Mouse (Mus musculus): ENCODE results near the gene Atp2a1. TPM values are rescaled to one million over a fixed set of nuclear protein-coding genes. Genes with fewer than 3 reads are reported as not detected.

Atp2a1 gene
- total and polyA plus RNA-seq, 3 experiments: 0.04 to 0.47 TPM; not detected in 1

DNA sequence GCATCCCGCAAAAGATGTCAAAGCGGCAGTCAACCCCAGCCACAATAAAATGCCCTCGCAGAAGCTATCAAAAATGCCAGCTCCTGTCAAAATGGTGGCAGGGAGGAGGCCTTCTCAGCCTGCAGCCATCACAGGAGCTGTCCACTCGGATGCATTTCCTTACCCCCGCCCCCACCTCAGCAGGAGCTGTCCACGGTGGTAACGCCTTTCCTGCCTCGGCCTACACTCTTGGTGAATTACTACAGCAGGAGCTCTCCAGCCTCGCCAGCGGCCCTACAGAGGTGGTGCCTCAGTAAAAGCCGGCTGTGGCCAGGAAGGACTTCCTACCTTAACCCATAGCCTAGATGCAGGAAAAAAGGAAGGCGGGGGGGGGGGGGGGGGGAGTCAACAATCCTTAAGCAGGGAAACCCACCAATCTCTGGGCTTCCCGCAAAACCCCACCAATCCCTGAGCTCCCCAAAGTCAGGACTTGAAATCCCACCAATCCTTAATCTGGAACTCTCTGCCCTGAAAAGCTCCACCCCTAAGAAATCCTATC lies 35.5 kb downstream of the Atp2a1 start:
- H3K27me3 ChIP-seq (ENCODE audit: control insufficient read depth in 1 of 2, insufficient read depth in 2 of 2, low read length in 2 of 2): no peaks in the 10 kb centered on the region
- H3K79me2 ChIP-seq (ENCODE audit: control insufficient read depth, insufficient read depth, low read length, poor library complexity): no peaks in the 10 kb centered on the region
- TF ChIP-seq POLR2AphosphoS2 (IDR thresholded peaks at IDR 0.05; ENCODE audit: low read length): no peak
- no peak for TF ChIP-seq CHD2 (IDR thresholded peaks at IDR 0.05; ENCODE audit: low read length)
- no peak for TF ChIP-seq MXI1 (IDR thresholded peaks at IDR 0.05; ENCODE audit: low read depth, low read length)
- no peak for TF ChIP-seq RCOR1 (IDR thresholded peaks at IDR 0.05; ENCODE audit: low read depth, low read length)
- no peak for TF ChIP-seq ZMIZ1 (IDR thresholded peaks at IDR 0.05; ENCODE audit: low read depth, low read length)
- no peak for TF ChIP-seq MAFK (IDR thresholded peaks at IDR 0.05; ENCODE audit: borderline replicate concordance, low read depth, low read length)
- no peak for TF ChIP-seq EP300 (IDR thresholded peaks at IDR 0.05; ENCODE audit: low read depth in 1 of 2, low read length in 2 of 2)
- no peak for TF ChIP-seq USF2 (IDR thresholded peaks at IDR 0.05; ENCODE audit: borderline replicate concordance in 1 of 2, insufficient read depth in 1 of 2, low read depth in 1 of 2, low read length in 2 of 2)
- no peak for TF ChIP-seq SMC3 (IDR thresholded peaks at IDR 0.05; ENCODE audit: low read depth, low read length)
- no peak for TF ChIP-seq ETS1 (IDR thresholded peaks at IDR 0.05; ENCODE audit: low read depth, low read length)
- TF ChIP-seq MAZ (IDR thresholded peaks at IDR 0.05; ENCODE audit: low read depth, low read length): no peak
- peaks cover 0 to 4% of the 10 kb centered on the region in 2 experiments; a peak in 2 of 4 replicates for H3K36me3 ChIP-seq (ENCODE audit: control insufficient read depth in 1 of 2, insufficient read depth in 2 of 2, low read length in 2 of 2)
- H3K4me1 ChIP-seq (ENCODE audit: control insufficient read depth in 1 of 2, insufficient read depth in 2 of 2, low read length in 2 of 2): peaks cover 0 to 6% of the 10 kb centered on the region in 2 experiments; a peak in 2 of 4 replicates
- H3K27ac ChIP-seq (ENCODE audit: control insufficient read depth, low read depth, low read length): no peak overlapping the region
- no peaks in the 10 kb centered on the region for H3K9me3 ChIP-seq (replicated peaks; ENCODE audit: insufficient read depth, low read length)
- H3K9ac ChIP-seq (ENCODE audit: control insufficient read depth, low read depth, low read length, poor library complexity, severe bottlenecking): no peak overlapping the region
- H3K4me3 ChIP-seq (ENCODE audit: control insufficient read depth in 1 of 2, insufficient read depth in 1 of 2, low read depth in 2 of 2, low read length in 2 of 2): no peak overlapping the region
- peak; percentile 18 for DNase-seq (ENCODE audit: low read depth, low spot score)

DNA sequence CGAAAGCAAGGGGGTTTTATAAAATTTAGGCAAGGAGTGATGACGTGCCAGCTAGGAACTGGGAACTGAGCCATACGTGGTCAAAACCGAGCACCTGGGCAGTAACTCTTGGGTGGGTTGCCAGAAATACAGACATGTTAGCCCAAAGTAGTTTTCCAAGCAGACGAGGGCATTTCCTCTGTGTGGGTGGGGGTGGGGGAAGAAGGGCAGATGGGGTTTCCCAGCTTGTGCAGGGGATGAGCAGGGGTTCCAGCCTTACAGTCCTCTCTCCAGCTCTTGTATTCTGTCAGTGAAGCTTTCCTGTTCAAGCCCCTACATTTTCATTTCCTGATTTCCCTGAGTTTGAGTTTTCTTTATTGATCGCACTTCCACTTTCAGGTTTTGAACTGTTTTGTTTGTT lies 38.7 kb downstream of the Atp2a1 start:
- Histone ChIP-seq H3K27ac (ENCODE audit: control insufficient read depth, low read depth, low read length) (no peak overlapping the region), H3K4me1 (ENCODE audit: control insufficient read depth in 1 of 2, insufficient read depth in 2 of 2, low read length in 2 of 2) (peaks cover 0 to 3% of the 10 kb centered on the region in 2 experiments; a peak in 2 of 4 replicates), H3K27me3 (ENCODE audit: control insufficient read depth in 1 of 2, insufficient read depth in 2 of 2, low read length in 2 of 2) (no peaks in the 10 kb centered on the region), H3K9ac (ENCODE audit: control insufficient read depth, low read depth, low read length, poor library complexity, severe bottlenecking) (no peak overlapping the region), H3K9me3 (replicated peaks; ENCODE audit: insufficient read depth, low read length) (no peaks in the 10 kb centered on the region), H3K79me2 (ENCODE audit: control insufficient read depth, insufficient read depth, low read length, poor library complexity) (no peaks in the 10 kb centered on the region), H3K4me3 (ENCODE audit: control insufficient read depth in 1 of 2, insufficient read depth in 1 of 2, low read depth in 2 of 2, low read length in 2 of 2) (no peak overlapping the region), H3K36me3 (ENCODE audit: control insufficient read depth in 1 of 2, insufficient read depth in 2 of 2, low read length in 2 of 2) (peaks cover 0 to 4% of the 10 kb centered on the region in 2 experiments; a peak in 2 of 4 replicates)
- TF ChIP-seq ETS1 (IDR thresholded peaks at IDR 0.05; ENCODE audit: low read depth, low read length) (no peak), POLR2AphosphoS2 (IDR thresholded peaks at IDR 0.05; ENCODE audit: low read length) (no peak), MYC (IDR thresholded peaks at IDR 0.05; ENCODE audit: low read depth, low read length) (no peak), NRF1 (IDR thresholded peaks at IDR 0.05; ENCODE audit: insufficient read depth, low read depth, low read length, poor library complexity, severe bottlenecking) (no peak), CHD2 (IDR thresholded peaks at IDR 0.05; ENCODE audit: low read length) (no peak), GATA1 (IDR thresholded peaks at IDR 0.05; ENCODE audit: low read depth, low read length) (no peak), MXI1 (IDR thresholded peaks at IDR 0.05; ENCODE audit: low read depth, low read length) (no peak), BHLHE40 (IDR thresholded peaks at IDR 0.05; ENCODE audit: borderline replicate concordance, low read depth, low read length) (no peak), MAFK (IDR thresholded peaks at IDR 0.05; ENCODE audit: borderline replicate concordance, low read depth, low read length) (no peak), UBTF (IDR thresholded peaks at IDR 0.05; ENCODE audit: borderline replicate concordance, insufficient read depth, low read depth, low read length) (no peak), RAD21 (IDR thresholded peaks at IDR 0.05; ENCODE audit: low read depth, low read length) (no peak), MAX (IDR thresholded peaks at IDR 0.05; ENCODE audit: low read length) (no peak), MAZ (IDR thresholded peaks at IDR 0.05; ENCODE audit: low read depth, low read length) (no peak), EP300 (IDR thresholded peaks at IDR 0.05; ENCODE audit: low read depth in 1 of 2, low read length in 2 of 2) (no peak)
- DNase-seq (ENCODE audit: low read depth, low spot score): no peak
